Mouse (Mus musculus) Muller cell, postnatal 12 days (primary cell): Measurements from ENCODE around the gene Fez1.

Experiments
- DNase-seq: peaks from one replicate; pipeline ENCODE4 v3.0.0-alpha.2; 2015; ENCODE audit errors: inconsistent ontology term

Fez1 gene

GRCm38 (mm10) chr9:36893413-36893990, 71.8 kb downstream of the Fez1 start:
- no peak for DNase-seq

- no peak for DNase-seq
Measured at GRCm38 (mm10) chr9:36894242-36894641, 72.6 kb downstream of the Fez1 start.

DNA sequence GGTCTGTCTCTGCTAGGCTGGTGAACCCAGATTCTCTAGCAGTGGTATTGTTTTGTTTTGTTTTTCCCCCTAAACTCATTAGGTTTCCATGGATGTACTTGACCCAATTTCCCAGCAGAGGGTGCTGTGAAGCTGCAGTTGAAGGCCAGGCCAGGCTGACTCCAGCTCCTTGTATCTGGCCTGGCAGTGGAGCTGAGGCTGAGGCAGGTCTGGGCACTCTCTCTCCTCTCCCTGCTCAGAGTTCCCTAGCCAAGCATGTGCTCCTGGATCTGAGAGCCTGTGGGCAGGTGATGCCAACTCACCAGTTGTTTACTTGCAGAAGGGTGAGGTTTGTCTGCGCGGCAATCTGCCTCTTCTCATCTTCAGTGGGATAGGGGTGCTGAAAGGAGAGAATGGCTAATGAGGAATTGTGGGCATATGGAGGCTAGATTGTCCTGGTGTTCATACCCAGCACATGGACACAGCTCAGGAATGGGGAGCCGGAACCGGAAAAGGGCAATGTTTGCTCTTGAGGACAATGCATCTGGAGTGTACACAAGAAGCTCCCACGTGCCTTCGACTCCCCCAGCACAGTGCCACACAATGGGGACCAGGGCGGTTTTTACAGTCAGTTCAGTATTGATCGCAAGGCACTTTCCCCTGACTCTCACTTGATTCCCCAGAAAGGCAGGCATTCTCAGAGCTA, 73.5 kb downstream of the Fez1 start:
- DNase-seq: peak; percentile 16

DNA sequence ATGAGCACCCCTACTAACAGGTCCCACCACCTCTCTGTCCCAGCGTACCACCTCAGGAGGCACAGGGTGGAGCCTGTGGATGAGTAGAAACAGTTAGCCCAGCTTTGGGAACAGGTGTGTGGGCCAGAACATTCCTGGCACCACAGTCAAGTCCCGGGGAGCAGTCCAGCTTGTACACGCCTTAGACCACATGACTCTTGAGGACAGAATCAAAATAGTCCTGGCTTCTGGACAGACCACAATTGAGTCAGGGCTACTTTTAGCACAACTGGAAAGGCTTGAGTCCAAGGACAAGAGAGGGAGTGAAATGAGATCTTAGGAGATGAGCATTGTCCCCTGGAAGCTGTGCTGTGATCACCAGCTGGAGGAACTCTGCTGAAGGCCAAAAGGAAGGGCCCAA, 76.9 kb downstream of the Fez1 start:
- no peak for DNase-seq

GRCm38 (mm10) chr9:36900464-36900863, 78.8 kb downstream of the Fez1 start:
- DNase-seq: no peak

DNA sequence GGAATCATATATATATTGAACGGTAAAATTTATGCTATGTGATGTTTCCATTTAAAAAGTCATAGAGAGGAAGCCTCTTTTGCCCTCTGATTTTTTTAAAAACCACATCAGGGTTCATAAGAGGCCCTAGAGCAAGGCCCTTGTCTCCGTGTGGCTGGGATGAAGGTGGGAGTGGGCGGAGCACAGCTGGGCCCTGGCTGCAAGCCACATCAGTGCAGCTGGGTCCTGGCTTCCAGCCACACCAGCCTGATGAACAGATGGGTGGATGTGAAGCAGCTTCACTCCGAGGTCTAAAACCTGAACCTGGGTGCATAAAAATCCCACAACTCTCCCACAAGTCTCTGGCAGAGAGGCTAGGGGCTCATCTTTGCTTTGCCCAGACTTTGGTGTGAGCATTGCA, 83.8 kb downstream of the Fez1 start:
- no peak for DNase-seq

GRCm38 (mm10) chr9:36916362-36916761, 94.7 kb downstream of the Fez1 start:
- peak; percentile 57 for DNase-seq

DNA sequence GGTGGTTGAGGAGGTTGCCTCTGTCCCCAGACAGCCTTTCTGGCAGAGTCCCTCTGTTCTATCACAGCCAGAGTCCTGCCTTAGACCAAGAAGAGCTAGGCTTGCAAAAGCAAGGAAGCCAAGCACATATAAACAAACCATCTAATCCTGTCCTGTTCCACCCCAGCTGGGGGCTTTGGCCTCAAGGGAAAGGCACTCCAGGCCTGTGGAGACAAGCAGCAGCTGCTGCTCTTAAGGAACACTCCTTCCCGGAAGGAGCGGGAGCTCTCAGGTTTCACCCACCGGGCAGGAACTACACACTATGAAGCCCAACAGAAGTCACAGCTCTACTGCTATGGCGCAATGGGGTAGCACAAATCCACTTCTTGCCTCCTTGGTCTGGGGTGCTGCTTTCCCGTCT, 95.3 kb downstream of the Fez1 start:
- no peak for DNase-seq

GRCm38 (mm10) chr9:36918582-36918981, 96.9 kb downstream of the Fez1 start:
- no peak for DNase-seq

DNA sequence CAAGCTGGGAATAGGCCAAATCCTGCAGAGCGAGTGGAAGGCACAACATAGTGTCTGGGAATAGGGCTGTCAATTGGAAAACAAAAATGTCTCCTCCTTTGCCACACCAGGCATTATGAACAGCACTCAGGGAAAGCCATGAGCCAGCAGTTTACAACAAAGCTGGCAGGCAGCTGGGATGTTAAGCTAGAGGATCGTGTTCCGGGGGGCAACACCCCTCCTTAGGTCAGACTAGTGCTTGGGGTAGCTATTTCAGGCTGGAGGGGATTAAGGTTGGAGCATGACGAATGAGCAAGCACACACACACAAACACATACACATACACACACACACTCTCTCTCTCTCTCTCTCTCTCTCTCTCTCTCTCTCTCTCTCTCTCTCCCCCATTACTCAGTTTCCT, 97.8 kb downstream of the Fez1 start:
- no peak for DNase-seq

DNA sequence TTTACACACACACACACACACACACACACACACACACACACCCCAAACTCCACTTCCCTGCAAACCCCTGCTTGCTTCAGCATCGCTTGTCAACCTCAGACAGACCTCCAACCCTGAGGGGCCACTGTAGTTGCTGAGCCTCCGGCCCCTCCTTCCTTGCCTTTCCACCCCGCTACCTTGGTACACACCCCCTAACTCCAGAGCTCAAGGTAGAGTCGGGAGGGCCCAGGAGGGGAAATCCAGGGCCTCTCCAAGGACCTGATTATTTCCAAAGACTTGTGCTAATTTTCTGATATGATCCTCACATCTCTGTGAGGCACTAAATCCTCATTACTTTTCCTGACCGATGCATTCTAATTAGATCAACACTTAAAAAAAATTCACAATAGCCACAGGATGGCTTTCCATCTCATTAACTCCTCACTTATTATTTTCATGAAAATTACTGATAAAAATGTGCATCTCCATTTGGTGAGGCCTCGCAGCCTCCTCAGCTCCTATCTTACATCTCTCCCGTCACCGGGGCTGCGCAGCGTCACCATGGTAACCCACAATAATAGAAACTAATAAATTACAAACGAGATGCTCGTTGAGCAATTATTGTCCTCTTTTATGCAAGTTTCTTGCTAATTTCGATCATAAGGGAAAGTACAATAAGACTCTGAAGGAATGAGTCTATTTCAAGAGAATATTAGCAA, 100.2 kb downstream of the Fez1 start:
- peak; percentile 27 for DNase-seq

DNA sequence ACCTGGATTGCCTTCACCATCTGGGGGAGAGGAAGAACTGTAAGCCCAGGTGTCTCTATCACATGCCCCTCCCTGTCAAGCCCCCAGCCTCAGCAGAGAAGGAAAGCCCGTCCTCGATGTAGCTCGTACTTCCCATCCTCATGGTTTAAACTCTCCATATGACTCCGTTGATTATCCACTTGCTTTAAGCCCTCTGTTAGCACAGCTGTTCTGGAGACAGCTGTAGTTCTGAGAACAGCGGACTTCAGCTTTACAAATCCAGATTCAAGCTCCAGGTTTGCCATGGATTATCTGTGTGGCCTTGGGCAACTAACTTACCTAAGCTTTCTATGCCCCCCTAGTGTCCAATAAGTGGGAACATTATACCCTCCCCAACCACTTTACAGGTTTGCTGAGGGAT, 102.1 kb downstream of the Fez1 start:
- no peak for DNase-seq
